15 mouse cellular contexts compared by ENCODE assay signal in genomic region chr10:14044783-14045392, GRCm38 (mm10).
DNase-seq lines count a peak whose midpoint lies in the region; ATAC-seq lines count a peak whose summit lies in the region.
"Had no signal": no experiment of that assay in that cellular context is flagged by ENCODE, and none has a peak within 500 bp of the region (broad histone marks: within the 10 kb centered on the region; RNA-seq: fewer than 3 reads in every experiment).

No protein-coding gene starts in this region.

- peak overlapping the region; percentile 88 for H3K27ac ChIP-seq in heart, embryonic 10.5 days
- no peak overlapping the region for H3K27ac ChIP-seq in hindbrain, embryonic 16.5 days (ENCODE audit: low read depth, low read length)
- H3K27ac ChIP-seq: embryonic facial prominence, embryonic 13.5 days; forebrain, embryonic 12.5 days; liver, embryonic 13.5 days; neural tube, embryonic 15.5 days had no signal

- no peak overlapping the region for H3K4me2 ChIP-seq in hindbrain, embryonic 16.5 days (ENCODE audit: low read length)
- H3K4me2 ChIP-seq: forebrain, embryonic 12.5 days; liver, embryonic 13.5 days; neural tube, embryonic 15.5 days had no signal

- WGBS in heart, embryonic 10.5 days = 72% methylated on average over 5 of the region's 5 CpGs
- WGBS in hindbrain, embryonic 16.5 days = 80% methylated on average over 5 of the region's 5 CpGs

- peaks cover 56% of the 10 kb centered on the region for H3K4me1 ChIP-seq in heart, embryonic 10.5 days
- peaks cover 13% of the 10 kb centered on the region for H3K4me1 ChIP-seq in hindbrain, embryonic 16.5 days (ENCODE audit: control insufficient read depth, insufficient read depth, low read depth, low read length)

- H3K36me3 ChIP-seq in heart, embryonic 10.5 days = no peaks in the 10 kb centered on the region
- H3K36me3 ChIP-seq in splenic B cell, adult 2 months (ENCODE audit: control insufficient read depth, insufficient read depth, low read length, poor library complexity, severe bottlenecking) = no peaks in the 10 kb centered on the region
- H3K36me3 ChIP-seq in hindbrain, embryonic 16.5 days (ENCODE audit: control insufficient read depth, insufficient read depth, low read length) = no peaks in the 10 kb centered on the region
- H3K36me3 ChIP-seq: embryonic facial prominence, embryonic 13.5 days; forebrain, embryonic 12.5 days; liver, embryonic 13.5 days; neural tube, embryonic 15.5 days had no signal

- DNase-seq in heart, embryonic 10.5 days (ENCODE audit: low spot score) = no peak
- DNase-seq in heart, adult 18-20 months = no peak
- peak; percentile 25 for DNase-seq in thymus, postnatal 0 days (ENCODE audit: low spot score)
- no peak for DNase-seq in thymus, adult 18-20 months
- peak; percentile 54 for DNase-seq in splenic B cell, adult 2 months (ENCODE audit: low read depth, low spot score)
- DNase-seq in urinary bladder, adult 18-20 months (ENCODE audit: low spot score in 2 of 2) = no peak
- DNase-seq: kidney, adult 11 months; liver, embryonic 13.5 days; right cerebral cortex, postnatal 25 days had no signal

- peak; percentile 63 for ATAC-seq in granulocyte monocyte progenitor cell, adult 5-6 weeks (replicated peaks; ENCODE audit: poor library complexity, severe bottlenecking)
- no peak for ATAC-seq in hindbrain, embryonic 16.5 days
- ATAC-seq: midbrain, embryonic 16.5 days had no signal

- no peaks in the 10 kb centered on the region for H3K9me3 ChIP-seq in heart, embryonic 10.5 days
- H3K9me3 ChIP-seq in hindbrain, embryonic 16.5 days (ENCODE audit: control insufficient read depth, low read length) = no peaks in the 10 kb centered on the region
- H3K9me3 ChIP-seq: embryonic facial prominence, embryonic 13.5 days; forebrain, embryonic 12.5 days; liver, embryonic 13.5 days; neural tube, embryonic 15.5 days had no signal

- no peaks in the 10 kb centered on the region for H3K27me3 ChIP-seq in heart, embryonic 10.5 days (ENCODE audit: insufficient read depth, poor library complexity, severe bottlenecking)
- H3K27me3 ChIP-seq in splenic B cell, adult 2 months (ENCODE audit: control insufficient read depth, insufficient read depth, low read length, poor library complexity, severe bottlenecking) = no peaks in the 10 kb centered on the region
- H3K27me3 ChIP-seq in hindbrain, embryonic 16.5 days (replicated peaks; ENCODE audit: control insufficient read depth, insufficient read depth, low read length) = no peaks in the 10 kb centered on the region
- H3K27me3 ChIP-seq: embryonic facial prominence, embryonic 13.5 days; forebrain, embryonic 12.5 days; liver, embryonic 13.5 days; neural tube, embryonic 15.5 days had no signal

- H3K9ac ChIP-seq in hindbrain, embryonic 16.5 days (ENCODE audit: low read depth, low read length) = no peak overlapping the region
- H3K9ac ChIP-seq: embryonic facial prominence, embryonic 13.5 days; forebrain, embryonic 12.5 days; liver, embryonic 13.5 days; neural tube, embryonic 15.5 days had no signal

- no peak overlapping the region for H3K4me3 ChIP-seq in heart, embryonic 10.5 days
- no peak overlapping the region for H3K4me3 ChIP-seq in hindbrain, embryonic 16.5 days (ENCODE audit: low read length)
- H3K4me3 ChIP-seq: embryonic facial prominence, embryonic 13.5 days; forebrain, embryonic 12.5 days; liver, embryonic 13.5 days; neural tube, embryonic 15.5 days had no signal

Comparison
In these comparisons a context has a peak if more than half of its experiments do, and no peak if none do; other contexts are left out.
1. DNase-seq: peak in thymus, postnatal 0 days (single experiment) and splenic B cell, adult 2 months (single experiment); none in heart, embryonic 10.5 days (single experiment), heart, adult 18-20 months (0 of 2), thymus, adult 18-20 months (0 of 2) and urinary bladder, adult 18-20 months (0 of 2).